Mouse (Mus musculus) neural tube, embryonic 10.5 days (tissue): Measurements from ENCODE around the gene Vwa7.

ENCODE experiments used
- DNase-seq: peaks from one replicate; pipeline ENCODE4 v3.0.0-alpha.2; 2017; ENCODE audit warnings: low spot score; ENCODE audit errors: extremely low spot score

The Vwa7 gene

DNA sequence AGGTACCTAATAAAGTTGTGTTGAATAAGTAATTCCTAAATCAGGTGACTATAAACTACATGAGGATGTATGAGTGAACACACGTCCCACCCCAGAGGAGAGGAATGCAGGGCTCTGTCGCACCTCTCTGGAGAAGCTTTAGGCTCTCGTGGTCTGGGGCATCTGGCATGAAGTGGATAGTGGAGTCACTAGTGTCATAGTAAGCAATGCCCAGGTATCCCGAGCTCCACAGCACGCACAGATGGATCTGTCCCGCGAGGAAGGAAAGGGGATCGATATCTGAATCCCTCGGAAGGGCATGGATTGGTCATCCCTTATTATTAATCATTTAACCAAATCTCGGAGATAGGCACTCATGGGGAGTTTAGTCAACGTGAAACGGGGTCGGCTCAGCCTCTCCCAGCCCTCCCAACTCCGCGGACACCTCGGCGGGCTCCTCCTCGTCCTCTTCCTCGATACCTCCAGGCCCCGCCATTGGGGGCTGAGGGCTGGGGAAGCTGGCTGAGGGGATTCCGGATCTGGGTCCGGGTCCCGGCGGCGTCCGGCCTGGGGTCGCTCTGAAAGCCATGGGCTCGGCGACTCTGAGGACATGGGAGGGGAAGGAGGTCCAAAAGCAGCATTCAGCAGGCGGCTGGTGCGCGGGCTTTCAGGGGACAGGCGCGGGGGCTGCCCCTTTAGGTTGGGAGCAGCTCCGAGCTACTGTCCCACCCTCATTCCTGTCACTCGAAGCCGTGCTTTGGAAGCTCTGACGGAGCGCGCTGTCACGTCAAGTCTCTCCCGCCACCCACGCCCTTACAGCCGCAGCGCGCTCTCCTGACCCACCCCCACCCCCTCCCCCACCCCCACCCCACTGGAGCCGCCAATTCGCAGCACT is 29.7 kb downstream of the Vwa7 start:
- DNase-seq, result peak; percentile 42

DNA sequence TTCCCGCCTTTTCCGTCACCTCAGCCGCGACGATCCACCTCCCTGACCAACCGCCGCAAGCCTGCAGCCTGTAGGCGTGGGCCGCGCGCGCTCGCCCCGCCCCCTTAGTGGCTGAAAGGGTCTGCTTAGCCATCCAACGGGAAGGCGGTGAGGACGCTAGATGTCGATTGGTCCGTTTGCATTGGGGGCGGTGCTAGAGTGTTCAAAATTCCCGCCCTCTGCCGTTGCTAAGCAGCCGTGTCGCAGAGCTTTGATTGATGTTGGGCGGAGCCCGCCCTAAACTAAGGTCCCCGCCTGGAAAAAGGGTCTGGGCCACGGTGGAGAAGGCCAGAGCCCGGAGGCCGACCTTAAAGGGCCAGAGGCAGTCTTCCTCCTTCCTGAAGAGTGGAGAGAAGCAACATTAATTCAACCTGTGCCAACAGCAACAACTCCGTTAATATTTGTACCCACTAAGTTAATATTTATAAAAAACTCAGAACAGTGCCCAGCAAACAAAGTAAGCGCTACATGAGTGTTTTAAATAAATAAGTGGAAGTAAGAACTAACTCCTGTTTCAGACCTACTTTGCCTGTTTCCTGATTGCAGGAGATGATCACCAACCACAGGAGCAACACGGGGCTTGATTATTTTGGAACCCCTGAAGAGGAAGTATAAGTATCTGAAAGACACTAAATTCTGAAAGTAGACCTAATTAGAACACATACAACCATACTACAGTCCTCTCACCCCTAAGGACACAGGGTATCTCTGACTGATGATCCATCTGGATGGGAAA is 30.5 kb downstream of the Vwa7 start, which contains the start of gene Msh5:
TSS of gene Msh5 (minus strand) at position 65 of the 775 bp plus-strand sequence.
- peak; percentile 99 for DNase-seq

DNA sequence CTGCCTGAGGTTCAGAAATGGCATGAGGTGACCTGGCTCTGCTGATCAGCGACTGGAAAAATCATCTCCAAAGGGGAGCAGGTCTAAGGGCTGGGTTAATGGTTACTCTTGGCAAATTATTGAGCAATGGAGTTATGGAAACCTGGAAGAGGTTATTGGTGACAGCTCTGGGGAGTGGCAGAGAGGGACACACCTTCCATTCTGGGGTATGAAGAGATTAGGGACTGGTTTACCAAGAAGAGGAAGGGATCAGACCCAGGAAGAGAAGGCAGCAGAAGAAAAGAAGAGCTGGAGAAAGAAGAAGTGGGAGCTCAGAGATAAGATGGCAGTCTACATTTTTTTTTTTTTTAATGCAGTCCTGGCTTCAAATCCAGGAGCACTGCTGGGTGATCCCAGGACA is 31.3 kb downstream of the Vwa7 start:
- no peak for DNase-seq

- DNase-seq, result no peak
These were observed 32.0 kb downstream of the Vwa7 start for GRCm38 (mm10) chr17:35048149-35048931.

DNA sequence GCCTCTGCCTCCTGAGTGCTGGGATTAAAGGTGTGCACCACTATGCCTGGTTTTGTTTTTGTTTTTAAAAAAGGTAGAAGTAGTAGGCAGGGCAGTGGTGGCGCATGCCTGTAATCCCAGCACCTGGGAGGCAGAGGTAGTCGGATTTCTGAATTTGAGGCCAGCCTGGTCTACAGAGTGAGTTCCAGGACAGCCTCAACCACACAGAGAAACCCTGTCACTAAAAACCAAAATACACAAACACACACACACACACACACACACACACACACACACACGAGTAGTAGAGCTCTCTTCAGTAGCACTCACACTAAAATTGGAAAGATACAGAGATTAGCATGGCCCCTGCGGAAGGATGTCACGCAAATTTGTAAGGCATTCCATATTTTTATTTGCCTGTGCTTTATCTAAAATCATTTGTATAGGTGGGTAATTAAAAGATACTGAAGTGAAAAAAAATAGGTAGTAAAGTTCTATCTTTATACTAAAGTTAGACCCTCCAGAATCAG is 32.6 kb downstream of the Vwa7 start:
- DNase-seq, result no peak

GRCm38 (mm10) chr17:35049561-35050016 is 33.2 kb downstream of the Vwa7 start, which contains the start of gene Clic1:
Clic1 (plus strand) TSS chr17:35049966.
- DNase-seq, result peak; percentile 79

GRCm38 (mm10) chr17:35050126-35050750 is 33.9 kb downstream of the Vwa7 start:
- DNase-seq, result peak; percentile 75

DNA sequence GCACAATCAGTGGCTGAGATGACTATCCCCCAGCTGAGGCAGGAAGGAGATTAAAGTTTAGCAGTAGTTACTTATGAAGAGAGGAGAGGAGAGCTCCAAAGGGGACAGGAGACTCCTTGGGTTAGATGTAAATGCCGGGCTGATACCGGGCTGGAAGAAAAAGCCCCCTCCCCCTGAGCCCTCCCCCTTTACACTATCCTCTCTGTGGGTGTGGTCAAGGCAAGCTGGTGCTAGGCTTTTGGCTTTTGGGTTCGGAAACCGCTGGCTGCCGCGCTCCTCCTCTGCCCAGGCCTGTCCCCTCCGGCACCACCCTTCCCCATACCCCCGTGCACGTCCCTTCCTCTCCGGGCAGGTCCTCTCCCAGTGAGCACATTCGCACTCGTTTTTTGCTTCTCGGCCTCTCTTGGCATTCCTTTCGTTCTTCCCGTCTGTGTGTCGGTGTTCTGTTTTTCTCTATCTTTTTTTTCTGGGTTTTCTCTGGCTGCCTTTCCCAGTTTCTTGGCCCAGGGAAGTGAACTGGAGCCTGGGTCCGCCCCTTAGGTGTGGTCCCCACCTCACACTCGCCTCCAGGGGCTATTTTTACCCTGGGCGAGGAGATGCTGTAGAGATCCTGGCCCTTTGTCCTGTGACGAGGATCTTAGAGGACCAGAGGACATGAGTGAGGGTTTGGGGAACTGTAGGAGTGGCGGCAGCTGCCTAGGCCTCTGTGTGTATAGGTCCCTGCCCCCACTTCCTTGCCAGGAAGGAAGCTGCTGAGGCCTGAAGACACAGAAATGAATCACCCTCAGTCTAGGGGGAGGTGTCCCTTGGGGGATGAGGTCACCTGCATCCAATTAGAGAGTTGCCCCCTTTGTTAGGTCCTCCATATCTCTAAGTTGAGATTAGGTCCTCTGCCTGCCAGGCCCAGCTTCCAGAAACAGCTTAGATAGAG is 35.0 kb downstream of the Vwa7 start:
- DNase-seq, result peak; percentile 76

DNA sequence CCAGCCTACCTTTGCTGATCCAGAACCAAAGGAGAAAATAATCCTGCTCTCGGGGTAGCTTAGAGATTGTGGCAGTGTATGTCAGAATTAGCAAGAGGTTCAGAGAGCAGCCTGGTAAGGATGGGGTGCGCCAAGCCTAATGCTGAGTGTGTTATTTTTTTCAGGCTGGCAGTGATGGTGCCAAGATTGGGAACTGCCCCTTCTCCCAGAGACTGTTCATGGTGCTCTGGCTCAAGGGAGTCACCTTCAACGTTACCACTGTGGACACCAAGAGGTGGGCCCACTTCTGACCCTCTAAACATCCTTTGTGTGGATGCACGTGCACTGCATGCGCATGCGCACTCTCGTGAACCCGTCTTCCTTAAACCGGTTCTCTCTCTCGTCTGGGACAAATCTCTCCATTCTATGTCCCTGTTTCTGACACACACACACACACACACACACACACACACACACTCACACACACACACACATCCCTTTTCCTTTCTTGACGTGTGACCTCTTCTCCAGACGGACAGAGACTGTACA is 36.0 kb downstream of the Vwa7 start:
- no peak for DNase-seq

GRCm38 (mm10) chr17:35055691-35056495 is 39.5 kb downstream of the Vwa7 start:
- no peak for DNase-seq

DNA sequence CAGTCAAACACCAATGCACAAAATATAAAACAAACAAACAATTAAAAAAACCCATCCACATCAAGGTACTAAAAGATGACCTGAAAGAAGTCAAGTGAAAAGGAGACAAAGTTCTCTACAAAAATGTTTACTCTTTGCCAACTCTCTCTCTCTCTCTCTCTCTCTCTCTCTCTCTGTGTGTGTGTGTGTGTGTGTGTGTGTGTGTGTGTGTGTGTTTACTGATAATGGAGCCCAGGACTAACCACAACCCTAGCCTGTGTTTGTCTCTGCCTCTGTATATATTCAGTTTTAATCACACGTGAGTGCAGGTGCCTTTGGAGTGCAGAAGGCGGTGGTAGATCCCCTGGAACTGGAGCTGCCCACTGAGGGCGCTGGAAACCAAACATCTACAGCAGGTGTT is 40.7 kb downstream of the Vwa7 start:
- DNase-seq, result no peak

- no peak for DNase-seq
These were observed 41.9 kb downstream of the Vwa7 start for GRCm38 (mm10) chr17:35058316-35058715.

- peak; percentile 94 for DNase-seq
These were observed 42.8 kb downstream of the Vwa7 start, which contains the start of gene Ddah2 for GRCm38 (mm10) chr17:35058911-35059892. Ddah2 (plus strand) TSS chr17:35059035.

- DNase-seq, result no peak
These were observed 43.7 kb downstream of the Vwa7 start for GRCm38 (mm10) chr17:35060071-35060470.

GRCm38 (mm10) chr17:35060737-35061297 is 44.4 kb downstream of the Vwa7 start:
- DNase-seq, result no peak

GRCm38 (mm10) chr17:35061299-35061698 is 44.9 kb downstream of the Vwa7 start:
- DNase-seq, result no peak

- no peak for DNase-seq
These were observed 47.1 kb downstream of the Vwa7 start for GRCm38 (mm10) chr17:35063466-35063865.
